Mouse (Mus musculus) liver, embryonic 11.5 days (tissue): Measurements from ENCODE around the gene Glis3. TPM values are rescaled to one million over a fixed set of nuclear protein-coding genes. Genes with fewer than 3 reads are reported as not detected.

Source experiments
- ATAC-seq: fragments of 200-750 bp; cut with Nextera tagmentation; replicated peaks from 2 replicates; pipeline ENCODE4 v1.8.0; 2017; ENCODE audit warnings: moderate number of reproducible peaks, mild to moderate bottlenecking, moderate TSS enrichment, moderate library complexity; ENCODE audit not compliant: low FRiP score
- DNase-seq: peaks from one replicate; pipeline ENCODE4 v3.0.0-alpha.2; 2017; ENCODE audit warnings: low spot score
- H3K27ac ChIP-seq: fragments of 300-500 bp; sonication (generic); 2 replicates; pipeline ENCODE4 v1.5.1; 2014; ENCODE audit warnings: mild to moderate bottlenecking, low read depth, low read length, control low read depth
- H3K27me3 ChIP-seq: fragments of 300-500 bp; sonication (generic); replicated peaks from 2 replicates; pipeline ENCODE4 v1.6.1; 2014; ENCODE audit warnings: low read length, mixed read lengths; ENCODE audit not compliant: control insufficient read depth, insufficient read depth
- H3K36me3 ChIP-seq: fragments of 300-500 bp; sonication (generic); 2 replicates; pipeline ENCODE4 v1.6.1; 2014; ENCODE audit warnings: mild to moderate bottlenecking, low read length, moderate library complexity, mixed read lengths; ENCODE audit not compliant: control insufficient read depth, insufficient read depth
- H3K4me1 ChIP-seq: fragments of 300-500 bp; sonication (generic); replicated peaks from 2 replicates; pipeline ENCODE4 v1.6.1; 2014; ENCODE audit warnings: low read length, mixed read lengths; ENCODE audit not compliant: control insufficient read depth, insufficient read depth
- H3K4me2 ChIP-seq: fragments of 300-500 bp; sonication (generic); 2 replicates; pipeline ENCODE4 v1.6.1; 2014; ENCODE audit warnings: mild to moderate bottlenecking, control low read depth, moderate library complexity
- H3K4me3 ChIP-seq: fragments of 300-500 bp; sonication (generic); 2 replicates; pipeline ENCODE4 v1.5.1; 2014; ENCODE audit warnings: low read depth, low read length, control low read depth
- H3K9ac ChIP-seq: fragments of 300-500 bp; sonication (generic); 2 replicates; pipeline ENCODE4 v1.6.1; 2014; ENCODE audit warnings: low read depth, low read length, control low read depth
- H3K9me3 ChIP-seq: fragments of 300-500 bp; sonication (generic); 2 replicates; pipeline ENCODE4 v1.6.1; 2016; ENCODE audit warnings: low read length, inconsistent platforms, mixed read lengths; ENCODE audit not compliant: control insufficient read depth
- WGBS: fragments of 180-500 bp; shearing (Covaris S2); extraction: QIAGEN DNeasy Blood & Tissue Kit; methylation state at CpG from one replicate; pipeline ENCODE4 v1.1.7; 2014; 5-methylcytosine and 5-hydroxymethylcytosine counted together
- polyA plus RNA-seq: library from polyadenylated mRNA; unstranded; fragments of >200 nt; fragmentation: Nextera tagmentation; extraction: Ambion mirVana; gene quantifications from 2 replicates; pipeline ENCODE4 v1.2.1, GENCODE M21; 2014

Glis3 gene
- polyA plus RNA-seq, 1 experiment from 2014 or later = 0.47 TPM

- Histone ChIP-seq H3K4me3 (no peak overlapping the region), H3K9me3 (no peaks in the 10 kb centered on the region), H3K27ac (no peak overlapping the region), H3K4me2 (no peak overlapping the region), H3K27me3 (no peaks in the 10 kb centered on the region), H3K4me1 (no peaks in the 10 kb centered on the region), H3K9ac (no peak overlapping the region), H3K36me3 (no peaks in the 10 kb centered on the region)
- DNase-seq (no peak), ATAC-seq (no peak)
- WGBS = 68% methylated on average over 12 of the region's 12 CpGs
Measured at GRCm38 (mm10) chr19:28394826-28395583, 284.9 kb downstream of the Glis3 start.

DNA sequence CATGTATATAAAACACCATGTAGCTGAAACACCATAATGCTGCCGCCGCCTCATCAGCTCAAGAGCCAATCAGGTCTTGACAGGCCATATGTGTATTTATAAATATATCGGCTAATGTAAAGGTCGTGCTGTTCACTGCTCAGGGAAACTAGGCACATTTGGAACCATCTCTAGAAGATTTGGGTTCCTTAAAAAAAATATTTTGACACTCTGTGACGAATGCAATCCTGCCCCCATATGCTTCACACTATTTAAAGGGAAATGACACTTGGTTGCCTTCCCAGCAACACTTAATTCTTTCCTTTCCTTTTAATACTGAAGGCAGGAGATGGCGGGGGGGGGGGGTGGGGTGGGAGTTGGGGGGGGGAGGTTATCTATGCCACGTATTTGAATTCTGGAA, 286.1 kb downstream of the Glis3 start:
- Histone ChIP-seq H3K27me3 (no peaks in the 10 kb centered on the region), H3K4me1 (no peaks in the 10 kb centered on the region), H3K4me2 (no peak overlapping the region), H3K27ac (no peak overlapping the region), H3K36me3 (no peaks in the 10 kb centered on the region), H3K4me3 (no peak overlapping the region), H3K9ac (no peak overlapping the region), H3K9me3 (no peaks in the 10 kb centered on the region)
- DNase-seq (no peak), ATAC-seq (no peak)
- 78% methylated on average over 7 of the region's 7 CpGs for WGBS

- WGBS = 92% methylated on average over 3 of the region's 3 CpGs
- Histone ChIP-seq H3K27me3 (no peaks in the 10 kb centered on the region), H3K36me3 (no peaks in the 10 kb centered on the region), H3K27ac (no peak overlapping the region), H3K9me3 (no peaks in the 10 kb centered on the region), H3K4me1 (no peaks in the 10 kb centered on the region), H3K4me3 (no peak overlapping the region), H3K9ac (no peak overlapping the region), H3K4me2 (no peak overlapping the region)
- ATAC-seq (no peak), DNase-seq (no peak)
Measured at GRCm38 (mm10) chr19:28392838-28393237, 287.0 kb downstream of the Glis3 start.

GRCm38 (mm10) chr19:28390920-28391319, 289.0 kb downstream of the Glis3 start:
- Histone ChIP-seq H3K4me3 (no peak overlapping the region), H3K4me1 (no peaks in the 10 kb centered on the region), H3K9ac (no peak overlapping the region), H3K4me2 (no peak overlapping the region), H3K27ac (no peak overlapping the region), H3K27me3 (no peaks in the 10 kb centered on the region), H3K36me3 (no peaks in the 10 kb centered on the region), H3K9me3 (no peaks in the 10 kb centered on the region)
- no peak for ATAC-seq
- DNase-seq = no peak
- 65% methylated on average over 4 of the region's 4 CpGs for WGBS

GRCm38 (mm10) chr19:28389146-28389545, 290.7 kb downstream of the Glis3 start:
- DNase-seq (no peak), ATAC-seq (no peak)
- no peaks in the 10 kb centered on the region for H3K9me3 ChIP-seq
- H3K4me2 ChIP-seq = no peak overlapping the region
- no peaks in the 10 kb centered on the region for H3K36me3 ChIP-seq
- no peaks in the 10 kb centered on the region for H3K4me1 ChIP-seq
- H3K9ac ChIP-seq = no peak overlapping the region
- H3K27me3 ChIP-seq = no peaks in the 10 kb centered on the region
- no peak overlapping the region for H3K27ac ChIP-seq
- WGBS = 65% methylated on average over 5 of the region's 5 CpGs
- H3K4me3 ChIP-seq = no peak overlapping the region

DNA sequence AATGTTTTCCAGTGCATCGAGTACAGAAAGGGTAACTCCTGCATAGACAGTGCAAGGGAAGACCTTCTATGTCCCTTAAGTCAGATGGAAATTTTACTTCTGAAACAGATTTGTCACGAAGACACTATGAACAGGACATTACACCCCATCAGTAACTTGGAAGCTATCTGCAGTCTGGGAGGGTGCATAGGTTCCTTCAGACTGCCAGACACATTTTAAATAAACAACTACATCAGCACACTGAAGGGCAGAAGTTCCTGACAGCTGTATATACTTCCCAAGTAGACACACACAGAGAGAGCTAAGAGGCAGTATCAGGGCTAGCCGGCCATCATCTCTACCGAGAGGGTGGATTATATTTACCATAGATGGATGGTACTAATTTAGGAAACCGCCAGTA, 296.5 kb downstream of the Glis3 start:
- Histone ChIP-seq H3K4me1 (no peaks in the 10 kb centered on the region), H3K4me3 (no peak overlapping the region), H3K27me3 (no peaks in the 10 kb centered on the region), H3K27ac (no peak overlapping the region), H3K9ac (no peak overlapping the region), H3K9me3 (no peaks in the 10 kb centered on the region), H3K4me2 (no peak overlapping the region), H3K36me3 (no peaks in the 10 kb centered on the region)
- DNase-seq (no peak), ATAC-seq (no peak)
- WGBS = 69% methylated on average over 5 of the region's 5 CpGs

- Histone ChIP-seq H3K4me2 (no peak overlapping the region), H3K9ac (no peak overlapping the region), H3K27ac (no peak overlapping the region), H3K4me3 (no peak overlapping the region), H3K27me3 (no peaks in the 10 kb centered on the region), H3K4me1 (no peaks in the 10 kb centered on the region), H3K36me3 (no peaks in the 10 kb centered on the region), H3K9me3 (no peaks in the 10 kb centered on the region)
- DNase-seq = no peak
- WGBS = 62% methylated on average over 10 of the region's 10 CpGs
- no peak for ATAC-seq
Measured at GRCm38 (mm10) chr19:28382168-28382911, 297.5 kb downstream of the Glis3 start.

- no peak for DNase-seq
- no peak overlapping the region for H3K27ac ChIP-seq
- no peaks in the 10 kb centered on the region for H3K27me3 ChIP-seq
- no peak overlapping the region for H3K4me3 ChIP-seq
- WGBS = 75% methylated on average over 9 of the region's 9 CpGs
- H3K9ac ChIP-seq = no peak overlapping the region
- H3K4me1 ChIP-seq = no peaks in the 10 kb centered on the region
- no peak overlapping the region for H3K4me2 ChIP-seq
- no peak for ATAC-seq
- no peaks in the 10 kb centered on the region for H3K9me3 ChIP-seq
- H3K36me3 ChIP-seq = no peaks in the 10 kb centered on the region
Measured at GRCm38 (mm10) chr19:28381441-28381840, 298.4 kb downstream of the Glis3 start.
